Mouse (Mus musculus): ENCODE results near the gene Map3k13. TPM values are rescaled to one million over a fixed set of nuclear protein-coding genes. Genes with fewer than 3 reads are reported as not detected.
"Not testable (repeated sequence)": the region's sequence is repeated elsewhere in the genome, so short reads cannot be mapped to it uniquely, and the experiment has no call there.

Gene Map3k13
- polyA plus RNA-seq, 1 experiment from 2014 or later: 1.2 TPM

DNA sequence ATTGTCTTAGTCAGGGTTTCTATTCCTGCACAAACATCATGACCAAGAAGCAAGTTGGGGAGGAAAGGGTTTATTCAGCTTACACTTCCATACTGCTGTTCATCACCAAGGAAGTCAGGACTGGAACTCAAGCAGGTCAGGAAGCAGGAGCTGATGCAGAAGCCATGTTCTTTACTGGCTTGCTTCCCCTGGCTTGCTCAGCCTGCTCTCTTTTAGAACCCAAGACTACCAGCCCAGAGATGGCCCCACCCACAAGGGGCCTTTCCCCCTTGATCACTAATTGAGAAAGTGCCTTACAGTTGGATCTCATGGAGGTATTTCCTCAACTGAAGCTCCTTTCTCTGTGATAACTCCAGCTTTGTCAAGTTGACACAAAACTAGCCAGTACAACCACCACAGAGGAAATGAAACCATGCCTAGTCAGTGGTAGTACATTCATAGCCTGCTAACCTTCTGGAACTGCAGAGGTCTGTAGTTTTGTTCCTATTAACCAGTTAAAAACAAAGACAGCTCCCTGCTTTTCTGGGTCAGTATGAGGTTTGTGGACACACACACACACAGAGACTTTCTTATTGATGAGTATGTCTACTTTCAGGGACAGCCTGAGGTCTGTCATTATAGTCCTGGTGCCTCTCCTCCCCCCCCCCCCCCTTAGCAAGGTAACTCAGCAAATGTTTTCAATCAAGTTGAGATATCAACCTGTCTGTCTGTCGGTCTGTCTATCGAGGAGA lies 901 bp upstream of the Map3k13 start:
- ATAC-seq (ENCODE audit: low FRiP score, low TSS enrichment); H3K27ac ChIP-seq (ENCODE audit: low read depth, low read length); H3K27me3 ChIP-seq (ENCODE audit: control insufficient read depth, insufficient read depth, low read length); H3K36me3 ChIP-seq (ENCODE audit: control insufficient read depth, insufficient read depth, low read length); H3K4me1 ChIP-seq (ENCODE audit: control insufficient read depth, insufficient read depth, low read length); H3K9me3 ChIP-seq (ENCODE audit: control insufficient read depth, low read length): not testable (repeated sequence)
- Histone ChIP-seq H3K9ac (ENCODE audit: low read depth, low read length) (peak overlapping the region; percentile 70; the same call in 1 of the 2 replicates), H3K4me3 (ENCODE audit: low read length) (peak overlapping the region; percentile 61), H3K4me2 (replicated peaks; ENCODE audit: low read depth, low read length) (peak overlapping the region; percentile 92)
- WGBS: 49% methylated on average over 2 of the region's 2 CpGs

DNA sequence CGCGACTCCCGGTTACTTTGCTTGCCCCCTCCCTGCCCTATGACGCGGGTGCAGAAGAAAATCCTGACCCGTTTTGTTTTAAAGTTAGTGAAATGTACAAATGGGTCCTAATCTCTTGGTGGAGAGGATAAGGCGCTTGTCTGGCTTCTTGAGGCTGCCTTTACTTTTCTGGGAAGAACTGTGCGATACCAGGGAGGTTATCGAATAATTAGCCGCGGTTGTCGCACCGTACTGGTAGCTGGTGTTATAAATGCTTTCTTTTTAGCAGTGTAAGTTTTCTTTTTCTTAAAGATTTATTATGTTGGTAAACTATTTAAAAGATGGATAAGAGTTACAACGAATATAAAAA lies 525 bp downstream of the Map3k13 start:
- 0 out of 2 replicates have a peak, but pooled peaks cover 4% of the 10 kb centered on the region for H3K4me1 ChIP-seq (ENCODE audit: control insufficient read depth, insufficient read depth, low read length)
- peak overlapping the region; percentile 92 for H3K4me2 ChIP-seq (replicated peaks; ENCODE audit: low read depth, low read length)
- H3K4me3 ChIP-seq (ENCODE audit: low read length): peak overlapping the region; percentile 61
- no peak overlapping the region for H3K27ac ChIP-seq (ENCODE audit: low read depth, low read length)
- no peaks in the 10 kb centered on the region for H3K27me3 ChIP-seq (ENCODE audit: control insufficient read depth, insufficient read depth, low read length)
- H3K9me3 ChIP-seq (ENCODE audit: control insufficient read depth, low read length): no peaks in the 10 kb centered on the region
- H3K9ac ChIP-seq (ENCODE audit: low read depth, low read length): peak overlapping the region; percentile 70
- ATAC-seq (ENCODE audit: low FRiP score, low TSS enrichment): no peak
- peaks cover 3% of the 10 kb centered on the region; the same call in 1 of the 2 replicates for H3K36me3 ChIP-seq (ENCODE audit: control insufficient read depth, insufficient read depth, low read length)
- WGBS: 2% methylated on average over 14 of the region's 14 CpGs

DNA sequence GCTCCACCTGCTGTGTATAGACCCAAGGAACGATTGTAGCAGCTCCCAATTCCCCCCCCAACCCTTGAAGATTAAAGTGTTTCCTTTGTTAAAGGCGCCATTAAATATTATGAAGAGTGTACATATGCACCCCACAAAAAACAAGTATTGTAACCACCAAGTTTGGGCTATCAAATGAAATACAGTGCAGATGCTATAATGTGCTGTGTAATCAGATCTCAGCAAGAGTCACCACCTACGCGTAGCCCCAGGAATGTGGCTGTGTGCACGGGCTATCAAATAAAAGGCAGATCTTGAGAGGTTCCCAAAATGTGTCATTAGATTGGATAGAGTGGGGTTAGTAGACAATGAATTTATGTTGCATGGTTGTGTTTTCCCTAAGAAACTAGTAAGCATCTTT lies 925 bp downstream of the Map3k13 start:
- ATAC-seq (ENCODE audit: low FRiP score, low TSS enrichment): no peak
- Histone ChIP-seq H3K4me1 (ENCODE audit: control insufficient read depth, insufficient read depth, low read length) (0 out of 2 replicates have a peak, but pooled peaks cover 4% of the 10 kb centered on the region), H3K27me3 (ENCODE audit: control insufficient read depth, insufficient read depth, low read length) (no peaks in the 10 kb centered on the region), H3K36me3 (ENCODE audit: control insufficient read depth, insufficient read depth, low read length) (peaks cover 3% of the 10 kb centered on the region; the same call in 1 of the 2 replicates), H3K27ac (ENCODE audit: low read depth, low read length) (no peak overlapping the region), H3K9ac (ENCODE audit: low read depth, low read length) (0 out of 2 replicates have a peak overlapping the region, but pooled peaks have one; percentile 70), H3K4me3 (ENCODE audit: low read length) (peak overlapping the region; percentile 61), H3K4me2 (replicated peaks; ENCODE audit: low read depth, low read length) (peak overlapping the region; percentile 92), H3K9me3 (ENCODE audit: control insufficient read depth, low read length) (no peaks in the 10 kb centered on the region)
- WGBS: 20% methylated on average over 5 of the region's 5 CpGs

DNA sequence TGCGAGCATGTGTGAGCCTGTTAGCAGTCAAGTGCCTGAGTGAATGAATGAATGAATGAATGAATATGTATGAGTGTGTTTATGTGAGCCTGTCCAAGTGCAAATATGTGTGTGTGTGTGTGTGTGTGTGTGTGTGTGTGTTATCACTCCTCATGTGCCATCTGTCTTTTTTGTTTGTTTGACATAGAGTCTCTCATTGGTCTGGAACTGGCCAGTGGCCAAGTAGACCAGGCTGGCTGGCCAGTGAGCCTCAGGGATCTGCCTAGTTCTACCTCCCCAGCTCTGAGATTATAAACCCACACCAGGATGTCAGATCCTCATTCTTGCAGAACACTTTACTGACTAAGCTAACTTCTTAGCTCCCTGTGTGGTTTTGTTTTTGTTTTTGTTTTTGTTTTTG lies 10.1 kb downstream of the Map3k13 start:
- no peak overlapping the region for H3K27ac ChIP-seq (ENCODE audit: low read depth, low read length)
- H3K4me1 ChIP-seq (ENCODE audit: control insufficient read depth, insufficient read depth, low read length): no peaks in the 10 kb centered on the region
- ATAC-seq (ENCODE audit: low FRiP score, low TSS enrichment): no peak
- WGBS: 89% methylated on average over 1 of the region's 1 CpGs
- H3K9me3 ChIP-seq (ENCODE audit: control insufficient read depth, low read length): no peaks in the 10 kb centered on the region
- H3K4me2 ChIP-seq (replicated peaks; ENCODE audit: low read depth, low read length): no peak overlapping the region
- no peak overlapping the region for H3K9ac ChIP-seq (ENCODE audit: low read depth, low read length)
- no peak overlapping the region for H3K4me3 ChIP-seq (ENCODE audit: low read length)
- H3K27me3 ChIP-seq (ENCODE audit: control insufficient read depth, insufficient read depth, low read length): no peaks in the 10 kb centered on the region
- peaks cover 10% of the 10 kb centered on the region; the same call in 1 of the 2 replicates for H3K36me3 ChIP-seq (ENCODE audit: control insufficient read depth, insufficient read depth, low read length)

DNA sequence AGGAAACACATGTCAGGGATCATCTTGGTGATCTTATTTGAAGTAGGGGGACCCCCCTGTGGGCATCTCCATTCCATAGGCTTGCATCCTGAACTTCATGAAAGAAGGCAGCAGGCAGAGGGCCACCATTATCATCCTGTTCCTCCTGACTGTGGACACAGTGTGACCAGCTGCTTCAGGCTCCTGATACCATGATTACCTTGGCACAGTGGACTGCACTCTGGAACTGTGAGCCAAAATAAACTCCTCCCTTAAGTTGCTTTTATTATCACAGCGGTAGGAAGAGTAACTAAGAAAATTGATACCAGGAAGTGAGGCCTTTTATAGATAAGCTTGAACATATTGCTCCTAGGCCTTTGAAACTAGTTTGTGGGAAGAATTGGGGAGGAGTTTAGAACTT lies 12.7 kb downstream of the Map3k13 start:
- WGBS: 68% methylated on average over 1 of the region's 1 CpGs
- H3K4me1 ChIP-seq (ENCODE audit: control insufficient read depth, insufficient read depth, low read length): no peaks in the 10 kb centered on the region
- H3K4me3 ChIP-seq (ENCODE audit: low read length): no peak overlapping the region
- peaks cover under 1% of the 10 kb centered on the region; the same call in 1 of the 2 replicates for H3K36me3 ChIP-seq (ENCODE audit: control insufficient read depth, insufficient read depth, low read length)
- no peaks in the 10 kb centered on the region for H3K27me3 ChIP-seq (ENCODE audit: control insufficient read depth, insufficient read depth, low read length)
- H3K9me3 ChIP-seq (ENCODE audit: control insufficient read depth, low read length): no peaks in the 10 kb centered on the region
- no peak overlapping the region for H3K9ac ChIP-seq (ENCODE audit: low read depth, low read length)
- no peak overlapping the region for H3K27ac ChIP-seq (ENCODE audit: low read depth, low read length)
- ATAC-seq (ENCODE audit: low FRiP score, low TSS enrichment): no peak
- no peak overlapping the region for H3K4me2 ChIP-seq (replicated peaks; ENCODE audit: low read depth, low read length)

DNA sequence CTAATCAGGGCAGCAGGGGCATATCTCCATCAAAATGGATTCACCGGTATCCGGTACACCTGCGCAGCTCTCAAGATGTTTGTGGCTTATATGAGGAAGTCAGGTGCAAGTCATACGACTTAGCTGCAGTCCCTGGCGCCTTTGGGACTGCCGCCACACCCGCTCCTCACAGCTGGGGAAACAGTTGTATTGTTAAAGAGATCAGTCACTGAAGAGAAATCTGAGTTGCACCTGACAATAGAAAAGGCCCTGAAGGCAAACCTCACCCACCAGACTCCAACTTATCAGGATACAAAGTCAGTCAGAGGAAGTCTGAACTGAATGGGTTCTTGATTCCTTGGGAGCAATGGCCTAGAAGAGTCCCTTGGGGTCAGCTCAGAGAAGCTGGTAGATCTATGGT lies 13.6 kb downstream of the Map3k13 start:
- H3K9ac ChIP-seq (ENCODE audit: low read depth, low read length); H3K4me3 ChIP-seq (ENCODE audit: low read length); H3K27ac ChIP-seq (ENCODE audit: low read depth, low read length); H3K9me3 ChIP-seq (ENCODE audit: control insufficient read depth, low read length); H3K4me1 ChIP-seq (ENCODE audit: control insufficient read depth, insufficient read depth, low read length); H3K4me2 ChIP-seq (replicated peaks; ENCODE audit: low read depth, low read length); H3K36me3 ChIP-seq (ENCODE audit: control insufficient read depth, insufficient read depth, low read length); H3K27me3 ChIP-seq (ENCODE audit: control insufficient read depth, insufficient read depth, low read length); ATAC-seq (ENCODE audit: low FRiP score, low TSS enrichment): not testable (repeated sequence)
- 92% methylated on average over 7 of the region's 7 CpGs for WGBS

GRCm38 (mm10) chr16:21813164-21813834 lies 19.2 kb downstream of the Map3k13 start:
- no peak for ATAC-seq (ENCODE audit: low FRiP score, low TSS enrichment)
- Histone ChIP-seq H3K27me3 (ENCODE audit: control insufficient read depth, insufficient read depth, low read length) (no peaks in the 10 kb centered on the region), H3K4me1 (ENCODE audit: control insufficient read depth, insufficient read depth, low read length) (peaks cover 3% of the 10 kb centered on the region; the same call in 1 of the 2 replicates), H3K27ac (ENCODE audit: low read depth, low read length) (no peak overlapping the region), H3K36me3 (ENCODE audit: control insufficient read depth, insufficient read depth, low read length) (no peaks in the 10 kb centered on the region), H3K9ac (ENCODE audit: low read depth, low read length) (no peak overlapping the region), H3K4me3 (ENCODE audit: low read length) (no peak overlapping the region), H3K9me3 (ENCODE audit: control insufficient read depth, low read length) (no peaks in the 10 kb centered on the region), H3K4me2 (replicated peaks; ENCODE audit: low read depth, low read length) (no peak overlapping the region)
- WGBS: 70% methylated on average over 6 of the region's 6 CpGs

GRCm38 (mm10) chr16:21814861-21815668 lies 20.9 kb downstream of the Map3k13 start:
- Histone ChIP-seq H3K4me1 (ENCODE audit: control insufficient read depth, insufficient read depth, low read length) (peaks cover 7% of the 10 kb centered on the region; the same call in 1 of the 2 replicates), H3K27me3 (ENCODE audit: control insufficient read depth, insufficient read depth, low read length) (no peaks in the 10 kb centered on the region), H3K27ac (ENCODE audit: low read depth, low read length) (no peak overlapping the region; the same call in 1 of the 2 replicates), H3K4me3 (ENCODE audit: low read length) (0 out of 2 replicates have a peak overlapping the region, but pooled peaks have one; percentile 8), H3K36me3 (ENCODE audit: control insufficient read depth, insufficient read depth, low read length) (no peaks in the 10 kb centered on the region), H3K9ac (ENCODE audit: low read depth, low read length) (no peak overlapping the region; the same call in 1 of the 2 replicates), H3K9me3 (ENCODE audit: control insufficient read depth, low read length) (no peaks in the 10 kb centered on the region), H3K4me2 (replicated peaks; ENCODE audit: low read depth, low read length) (peak overlapping the region; percentile 30; the same call in 1 of the 2 replicates)
- WGBS: 48% methylated on average over 11 of the region's 11 CpGs
- peak; percentile 41 for ATAC-seq (ENCODE audit: low FRiP score, low TSS enrichment)
